Mouse (Mus musculus) ES-E14 (cell line): ENCODE results near the gene Slc9a7. TPM values are rescaled to one million over a fixed set of nuclear protein-coding genes. Genes with fewer than 3 reads are reported as not detected.

Source experiments
- DNase-seq: peaks from one replicate; pipeline ENCODE4 v3.0.0-alpha.2; 2013; ENCODE audit warnings: low read depth, low spot score
- H3K27ac ChIP-seq: 2 replicates; pipeline ENCODE4 v1.5.1; 2012; ENCODE audit warnings: low read depth, mild to moderate bottlenecking, low read length, moderate library complexity, mixed read lengths; ENCODE audit not compliant: poor library complexity, insufficient read depth, severe bottlenecking
- H3K36me3 ChIP-seq: 2 replicates; pipeline ENCODE4 v1.6.1; 2012; ENCODE audit warnings: mild to moderate bottlenecking, low read length, moderate library complexity, mixed read lengths; ENCODE audit not compliant: control insufficient read depth, poor library complexity, insufficient read depth, severe bottlenecking
- H3K4me1 ChIP-seq, 2 experiments: fragments of 150-350 bp in 1 of 2; sonication (generic) in 1 of 2; 2 replicates each; pipeline ENCODE4 v1.6.1; 2012; ENCODE audit warnings: low read length in 2 of 2, mild to moderate bottlenecking in 1 of 2, mixed read lengths in 1 of 2; ENCODE audit not compliant: control insufficient read depth in 2 of 2, insufficient read depth in 2 of 2, poor library complexity in 1 of 2
- H3K4me3 ChIP-seq, 2 experiments: fragments of 150-350 bp in 1 of 2; sonication (generic) in 1 of 2; 2 replicates each; pipeline ENCODE4 v1.5.1; 2012; ENCODE audit warnings: low read length in 2 of 2, low read depth in 1 of 2, mild to moderate bottlenecking in 1 of 2, mixed read lengths in 1 of 2; ENCODE audit not compliant: insufficient read depth in 1 of 2, poor library complexity in 1 of 2, severe bottlenecking in 1 of 2
- H3K9ac ChIP-seq: 2 replicates; pipeline ENCODE4 v1.6.1; 2012; ENCODE audit warnings: low read depth, mild to moderate bottlenecking, low read length, mixed read lengths; ENCODE audit not compliant: poor library complexity, insufficient read depth, severe bottlenecking
- H3K9me3 ChIP-seq: fragments of 150-350 bp; sonication (generic); 2 replicates; pipeline ENCODE4 v1.6.1; 2012; ENCODE audit warnings: low read depth, mild to moderate bottlenecking, low read length; ENCODE audit not compliant: control insufficient read depth, insufficient read depth
- CHD2 ChIP-seq: IDR thresholded peaks from 2 replicates; pipeline ENCODE4 v1.6.1; 2014; ENCODE audit warnings: mild to moderate bottlenecking, low read depth, low read length, inconsistent platforms
- HCFC1 ChIP-seq: IDR thresholded peaks from 2 replicates; pipeline ENCODE4 v1.6.1; 2012; ENCODE audit warnings: low read length, inconsistent platforms, borderline replicate concordance; ENCODE audit not compliant: insufficient read depth
- MAFK ChIP-seq: IDR thresholded peaks from 2 replicates; pipeline ENCODE4 v1.6.1; 2014; ENCODE audit warnings: mild to moderate bottlenecking, low read depth, low read length, inconsistent platforms; ENCODE audit not compliant: insufficient read depth
- ZC3H11A ChIP-seq: IDR thresholded peaks from 2 replicates; pipeline ENCODE4 v1.6.1; 2012; ENCODE audit warnings: low read depth, mild to moderate bottlenecking, inconsistent platforms, low read length, borderline replicate concordance
- ZNF384 ChIP-seq: IDR thresholded peaks from 2 replicates; pipeline ENCODE4 v1.6.1; 2012; ENCODE audit warnings: low read depth, low read length, inconsistent platforms
- in situ Hi-C, 2 experiments: fragments of 600-800 bp; cut with MboI; formaldehyde crosslinking; loops; one replicate each; pipeline ENCODE4 v1.15.1; 2025; ENCODE audit warnings: low sequenced_read_pairs in 2 of 2, inconsistent platforms in 1 of 2; ENCODE audit not compliant: unreplicated experiment in 2 of 2
- total RNA-seq: library from RNA; depleted of rRNA; stranded (reverse); fragments of 300-350 nt; gene quantifications from 2 replicates; pipeline ENCODE4 v1.2.3, GENCODE M21; 2012

Slc9a7 gene
- total RNA-seq, 1 experiment = 2.0 TPM

- in situ Hi-C loops = no loop called here
- Histone ChIP-seq H3K9me3 (no peaks in the 10 kb centered on the region), H3K36me3 (no peaks in the 10 kb centered on the region), H3K4me3 (no peak overlapping the region), H3K9ac (no peak overlapping the region), H3K4me1 (no peaks in the 10 kb centered on the region), H3K27ac (no peak overlapping the region)
- DNase-seq = no peak
- TF ChIP-seq CHD2 (no peak), MAFK (no peak), HCFC1 (no peak), ZC3H11A (no peak), ZNF384 (no peak)
Measured at GRCm38 (mm10) chrX:20129466-20129865, 162.1 kb downstream of the Slc9a7 start.

- no peak for DNase-seq
- H3K36me3 ChIP-seq = no peaks in the 10 kb centered on the region
- no peaks in the 10 kb centered on the region for H3K9me3 ChIP-seq
- no peak overlapping the region for H3K27ac ChIP-seq
- no peak for TF ChIP-seq ZC3H11A
- TF ChIP-seq MAFK = no peak
- no peak for TF ChIP-seq ZNF384
- no peak for TF ChIP-seq HCFC1
- TF ChIP-seq CHD2 = no peak
- no peak overlapping the region for H3K4me3 ChIP-seq
- no peak overlapping the region for H3K9ac ChIP-seq
- no peaks in the 10 kb centered on the region for H3K4me1 ChIP-seq
- in situ Hi-C loops = no loop called here
Measured at GRCm38 (mm10) chrX:20128951-20129350, 162.7 kb downstream of the Slc9a7 start.

- Histone ChIP-seq H3K4me1 (no peaks in the 10 kb centered on the region), H3K9me3 (no peaks in the 10 kb centered on the region), H3K9ac (no peak overlapping the region), H3K4me3 (no peak overlapping the region), H3K36me3 (no peaks in the 10 kb centered on the region), H3K27ac (no peak overlapping the region)
- in situ Hi-C loops = no loop called here
- DNase-seq = no peak
- TF ChIP-seq HCFC1 (no peak), MAFK (no peak), ZNF384 (no peak), CHD2 (no peak), ZC3H11A (no peak)
Measured at GRCm38 (mm10) chrX:20125481-20125880, 166.1 kb downstream of the Slc9a7 start.

- H3K9me3 ChIP-seq = no peaks in the 10 kb centered on the region
- TF ChIP-seq CHD2 (no peak), ZC3H11A (no peak), MAFK (no peak), ZNF384 (no peak), HCFC1 (no peak)
- H3K4me3 ChIP-seq = no peak overlapping the region
- DNase-seq = no peak
- no peaks in the 10 kb centered on the region for H3K36me3 ChIP-seq
- in situ Hi-C loops = no loop called here
- no peak overlapping the region for H3K9ac ChIP-seq
- H3K27ac ChIP-seq = no peak overlapping the region
- H3K4me1 ChIP-seq = no peaks in the 10 kb centered on the region
Measured at GRCm38 (mm10) chrX:20117717-20118116, 173.9 kb downstream of the Slc9a7 start.

GRCm38 (mm10) chrX:20070196-20070595, 221.4 kb downstream of the Slc9a7 start:
- H3K27ac ChIP-seq = no peak overlapping the region
- in situ Hi-C loops = no loop called here
- TF ChIP-seq ZC3H11A = no peak
- TF ChIP-seq CHD2 = no peak
- no peak for TF ChIP-seq ZNF384
- no peak for TF ChIP-seq HCFC1
- TF ChIP-seq MAFK = no peak

More at GRCm38 (mm10) chrX:20070196-20070595, 221.4 kb downstream of the Slc9a7 start:
- Histone ChIP-seq H3K9me3 (no peaks in the 10 kb centered on the region), H3K9ac (no peak overlapping the region), H3K4me3 (no peak overlapping the region), H3K4me1 (no peaks in the 10 kb centered on the region), H3K36me3 (no peaks in the 10 kb centered on the region)
- DNase-seq = no peak
